Mouse (Mus musculus) thymus, adult 2 months (tissue): ENCODE measurements around the gene Cerk.

Experiments
- CTCF ChIP-seq: fragments of 200-500 bp; IDR thresholded peaks from 2 replicates; pipeline ENCODE4 v1.5.1; 2012; ENCODE audit warnings: mild to moderate bottlenecking, control low read depth, low read length, moderate library complexity, borderline replicate concordance; ENCODE audit not compliant: control insufficient read depth, poor library complexity, insufficient read depth; ENCODE audit errors: extremely low read depth
- POLR2A ChIP-seq: fragments of 200-500 bp; IDR thresholded peaks from 2 replicates; pipeline ENCODE4 v1.6.1; 2012; ENCODE audit warnings: mild to moderate bottlenecking, low read length, control low read depth, moderate library complexity; ENCODE audit not compliant: control insufficient read depth, poor library complexity, insufficient read depth; ENCODE audit errors: extremely low read depth

GRCm38 (mm10) chr15:86168941-86169816, 16.8 kb downstream of the Cerk start:
- TF ChIP-seq CTCF (no peak), POLR2A (no peak)
